Mouse (Mus musculus) retina, postnatal 7 days (tissue): Measurements from ENCODE around the gene Cacna1g.

Source experiments
- DNase-seq: peaks from one replicate; pipeline ENCODE4 v3.0.0-alpha.2; 2012; ENCODE audit warnings: low read depth, low spot score

Gene Cacna1g

GRCm38 (mm10) chr11:94481963-94482362 is 8.0 kb upstream of the Cacna1g start:
- DNase-seq: no peak

GRCm38 (mm10) chr11:94480382-94480781 is 6.4 kb upstream of the Cacna1g start:
- DNase-seq: no peak

GRCm38 (mm10) chr11:94477651-94478050 is 3.7 kb upstream of the Cacna1g start:
- DNase-seq: no peak

GRCm38 (mm10) chr11:94475722-94476121 is 1.7 kb upstream of the Cacna1g start:
- no peak for DNase-seq

- no peak for DNase-seq
Measured at GRCm38 (mm10) chr11:94474544-94474910, 529 bp upstream of the Cacna1g start.

- no peak for DNase-seq
Measured at GRCm38 (mm10) chr11:94472916-94473706, 887 bp downstream of the Cacna1g start.

GRCm38 (mm10) chr11:94472585-94472915 is 1.4 kb downstream of the Cacna1g start:
- no peak for DNase-seq

GRCm38 (mm10) chr11:94471740-94472584 is 2.0 kb downstream of the Cacna1g start:
- no peak for DNase-seq

GRCm38 (mm10) chr11:94470391-94470790 is 3.6 kb downstream of the Cacna1g start:
- DNase-seq: no peak

- no peak for DNase-seq
Measured at GRCm38 (mm10) chr11:94469136-94470064, 4.6 kb downstream of the Cacna1g start.

- DNase-seq: peak; percentile 53
Measured at GRCm38 (mm10) chr11:94468582-94469064, 5.4 kb downstream of the Cacna1g start.

- no peak for DNase-seq
Measured at GRCm38 (mm10) chr11:94466333-94466855, 7.6 kb downstream of the Cacna1g start.

GRCm38 (mm10) chr11:94464170-94464569 is 9.8 kb downstream of the Cacna1g start:
- DNase-seq: no peak

GRCm38 (mm10) chr11:94461856-94462255 is 12.1 kb downstream of the Cacna1g start:
- no peak for DNase-seq

GRCm38 (mm10) chr11:94457001-94457400 is 17.0 kb downstream of the Cacna1g start:
- no peak for DNase-seq

- no peak for DNase-seq
Measured at GRCm38 (mm10) chr11:94456347-94456746, 17.7 kb downstream of the Cacna1g start.

- no peak for DNase-seq
Measured at GRCm38 (mm10) chr11:94455161-94455820, 18.7 kb downstream of the Cacna1g start.

GRCm38 (mm10) chr11:94454756-94455155 is 19.2 kb downstream of the Cacna1g start:
- no peak for DNase-seq

GRCm38 (mm10) chr11:94451091-94451773 is 22.8 kb downstream of the Cacna1g start:
- no peak for DNase-seq

GRCm38 (mm10) chr11:94449886-94450285 is 24.1 kb downstream of the Cacna1g start:
- no peak for DNase-seq
